Mouse (Mus musculus) kidney, adult 2 months (tissue): ENCODE results near the gene Gm7138.

Source experiments
- CTCF ChIP-seq: fragments of 200-500 bp; conservative IDR thresholded peaks from 2 replicates; pipeline ENCODE4 v1.5.1; 2011; ENCODE audit warnings: low read depth, mild to moderate bottlenecking, control low read depth, low read length, moderate library complexity, mixed read lengths; ENCODE audit not compliant: insufficient read depth, insufficient read length
- POLR2A ChIP-seq: fragments of 200-500 bp; IDR thresholded peaks from one replicate; pipeline ENCODE4 v1.6.1; 2011; ENCODE audit warnings: low read depth, low read length, control low read depth

DNA sequence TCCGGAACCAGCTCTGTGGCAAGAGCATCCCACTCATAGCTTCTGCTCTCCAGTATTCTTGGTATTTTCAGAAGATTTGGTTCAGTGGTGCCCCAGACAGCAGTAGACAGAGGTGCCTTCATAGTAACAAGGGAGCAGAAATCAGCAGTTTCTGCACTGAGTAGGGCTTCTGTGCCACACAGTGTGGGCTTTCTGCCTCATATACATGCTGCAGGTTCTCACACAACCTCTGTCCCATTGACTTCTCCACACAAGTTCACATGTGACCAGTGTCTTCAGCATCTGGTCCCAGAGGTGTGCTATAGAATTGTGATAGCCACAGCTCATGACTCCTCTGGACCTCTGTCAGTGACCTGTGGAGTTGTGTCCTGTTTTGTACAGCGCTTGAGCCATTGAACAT, 11.9 kb upstream of the Gm7138 start:
- TF ChIP-seq CTCF = no peak
- TF ChIP-seq POLR2A = no peak
